Mouse (Mus musculus): ENCODE measurements around the gene Gng8.

Gene Gng8

GRCm38 (mm10) chr7:16923283-16924036, 31.9 kb downstream of the Gng8 start:
- DNase-seq (ENCODE audit: low read depth, low spot score), result no peak

GRCm38 (mm10) chr7:16924037-16924834, 32.6 kb downstream of the Gng8 start, which contains the start of gene Calm3:
Calm3 (minus strand) TSS chr7:16924114.
- DNase-seq (ENCODE audit: low read depth, low spot score), result peak; percentile 100

- no peak for DNase-seq (ENCODE audit: low read depth, low spot score)
These were observed 36.8 kb downstream of the Gng8 start for GRCm38 (mm10) chr7:16928341-16928740.

GRCm38 (mm10) chr7:16930850-16931249, 39.3 kb downstream of the Gng8 start:
- no peak for DNase-seq (ENCODE audit: low read depth, low spot score)

- DNase-seq (ENCODE audit: low read depth, low spot score), result peak; percentile 87
These were observed 40.5 kb downstream of the Gng8 start for GRCm38 (mm10) chr7:16931968-16932627.

- DNase-seq (ENCODE audit: low read depth, low spot score), result no peak
These were observed 41.4 kb downstream of the Gng8 start for GRCm38 (mm10) chr7:16932704-16933577.

GRCm38 (mm10) chr7:16937312-16937711, 45.7 kb downstream of the Gng8 start:
- DNase-seq (ENCODE audit: low read depth, low spot score), result no peak

- no peak for DNase-seq (ENCODE audit: low read depth, low spot score)
These were observed 46.7 kb downstream of the Gng8 start for GRCm38 (mm10) chr7:16938117-16938791.

- no peak for DNase-seq (ENCODE audit: low read depth, low spot score)
These were observed 48.7 kb downstream of the Gng8 start for GRCm38 (mm10) chr7:16940292-16940691.

GRCm38 (mm10) chr7:16942861-16943260, 51.3 kb downstream of the Gng8 start:
- no peak for DNase-seq (ENCODE audit: low read depth, low spot score)

GRCm38 (mm10) chr7:16944061-16944807, 52.6 kb downstream of the Gng8 start, which contains the start of gene Pnmal2:
Pnmal2 (plus strand) TSS chr7:16944682.
- DNase-seq (ENCODE audit: low read depth, low spot score), result peak; percentile 80

GRCm38 (mm10) chr7:16944808-16945315, 53.3 kb downstream of the Gng8 start:
- no peak for DNase-seq (ENCODE audit: low read depth, low spot score)
